Comparison of ENCODE assay signal across 15 mouse cellular contexts in the genomic region with DNA sequence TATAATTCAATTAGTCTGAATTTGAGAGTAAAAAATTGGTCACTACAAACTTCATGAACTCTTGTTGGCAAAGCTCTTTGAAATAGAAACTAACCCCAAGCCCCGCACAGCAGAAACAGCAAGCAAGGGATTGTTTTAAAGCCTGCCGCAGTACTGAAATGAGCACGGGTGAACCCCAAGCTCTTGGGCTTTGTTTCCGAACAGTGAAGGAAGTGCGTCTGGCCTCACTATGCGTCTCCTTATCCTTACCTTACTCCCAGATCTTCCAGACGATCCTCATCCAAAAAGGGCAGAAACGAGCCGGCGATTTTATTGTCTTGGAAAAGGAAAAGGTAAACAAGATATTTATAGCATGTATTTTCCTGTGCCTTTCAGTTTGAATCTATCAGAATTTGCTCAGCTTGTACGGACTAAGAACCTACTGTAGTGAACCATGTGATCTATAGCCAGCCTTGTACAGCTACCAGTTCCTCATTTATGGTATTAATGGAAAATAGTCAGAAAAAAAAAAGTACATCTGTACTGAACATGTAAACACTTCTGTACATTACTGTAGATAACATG. TPM values are rescaled to one million over a fixed set of nuclear protein-coding genes. Genes with fewer than 3 reads are reported as not detected.
DNase-seq lines count a peak whose midpoint lies in the region; ATAC-seq and TF ChIP-seq lines count a peak whose summit lies in the region.
"Had no signal": no experiment of that assay in that cellular context is flagged by ENCODE, and none has a peak within 500 bp of the region (broad histone marks: within the 10 kb centered on the region; RNA-seq: fewer than 3 reads in every experiment).

No protein-coding gene starts in this region.

- H3K4me3 ChIP-seq in heart, embryonic 14.5 days (ENCODE audit: control insufficient read depth in 1 of 2, insufficient read depth in 1 of 2, low read depth in 1 of 2, low read length in 2 of 2), result no peak overlapping the region
- peak overlapping the region in 1 of 2 experiments; percentile 11; a peak in 1 of 4 replicates for H3K4me3 ChIP-seq in liver, embryonic 14.5 days (ENCODE audit: insufficient read depth in 1 of 2, low read depth in 2 of 2, low read length in 2 of 2)
- no peak overlapping the region for H3K4me3 ChIP-seq in stomach, postnatal 0 days (ENCODE audit: low read depth, low read length)
- H3K4me3 ChIP-seq: forebrain, embryonic 15.5 days; heart, embryonic 13.5 days; limb, embryonic 13.5 days; midbrain, embryonic 12.5 days had no signal

- TF ChIP-seq EP300 in liver, embryonic 14.5 days (IDR thresholded peaks at IDR 0.05; ENCODE audit: low read depth), result no peak
- TF ChIP-seq EP300 in stomach, postnatal 0 days (optimal IDR thresholded peaks at IDR 0.05), result no peak

- WGBS in heart, embryonic 14.5 days, result 71% methylated on average over 11 of the region's 11 CpGs
- WGBS in liver, embryonic 14.5 days (ENCODE audit: insufficient replicate concordance), result 45% methylated on average over 11 of the region's 11 CpGs
- 49% methylated on average over 11 of the region's 11 CpGs for WGBS in stomach, postnatal 0 days

- 0 out of 2 replicates have a peak overlapping the region, but pooled peaks have one; percentile 6 for H3K4me2 ChIP-seq in heart, embryonic 14.5 days (ENCODE audit: low read length)
- H3K4me2 ChIP-seq in liver, embryonic 14.5 days (ENCODE audit: low read depth), result peak overlapping the region; percentile 44
- H3K4me2 ChIP-seq in stomach, postnatal 0 days (replicated peaks; ENCODE audit: low read depth), result peak overlapping the region; percentile 30
- H3K4me2 ChIP-seq: forebrain, embryonic 15.5 days; heart, embryonic 13.5 days; limb, embryonic 13.5 days; midbrain, embryonic 12.5 days had no signal

- no peak overlapping the region for H3K27ac ChIP-seq in heart, embryonic 14.5 days (replicated peaks in 1 of 2; ENCODE audit: control insufficient read depth in 1 of 2, insufficient read depth in 1 of 2, low read depth in 2 of 2, low read length in 2 of 2)
- peak overlapping the region; percentile 15; the same call in 1 of the 2 replicates for H3K27ac ChIP-seq in liver, embryonic 14.5 days
- peak overlapping the region; percentile 53 for H3K27ac ChIP-seq in stomach, postnatal 0 days (replicated peaks)
- H3K27ac ChIP-seq: forebrain, embryonic 15.5 days; heart, embryonic 13.5 days; limb, embryonic 13.5 days; midbrain, embryonic 12.5 days had no signal

- H3K36me3 ChIP-seq in heart, embryonic 14.5 days (ENCODE audit: control insufficient read depth, insufficient read depth, low read length), result peaks cover 7% of the 10 kb centered on the region; the same call in 1 of the 2 replicates
- no peaks in the 10 kb centered on the region for H3K36me3 ChIP-seq in liver, embryonic 14.5 days (replicated peaks; ENCODE audit: control insufficient read depth, insufficient read depth, low read depth)
- H3K36me3 ChIP-seq in stomach, postnatal 0 days (ENCODE audit: control insufficient read depth, insufficient read depth, low read length), result 0 out of 2 replicates have a peak, but pooled peaks cover 3% of the 10 kb centered on the region
- H3K36me3 ChIP-seq: forebrain, embryonic 15.5 days had no signal

- no peaks in the 10 kb centered on the region for H3K9me3 ChIP-seq in heart, embryonic 14.5 days (ENCODE audit: control insufficient read depth, low read length)
- H3K9me3 ChIP-seq in liver, embryonic 14.5 days (ENCODE audit: control insufficient read depth, low read length), result no peaks in the 10 kb centered on the region
- H3K9me3 ChIP-seq in stomach, postnatal 0 days (ENCODE audit: control insufficient read depth, low read length), result no peaks in the 10 kb centered on the region
- H3K9me3 ChIP-seq: forebrain, embryonic 15.5 days; heart, embryonic 13.5 days; limb, embryonic 13.5 days; midbrain, embryonic 12.5 days had no signal

- no peak for TF ChIP-seq CTCF in liver, embryonic 14.5 days (IDR thresholded peaks at IDR 0.05; ENCODE audit: low read depth)
- TF ChIP-seq CTCF in stomach, postnatal 0 days (IDR thresholded peaks at IDR 0.05; ENCODE audit: low read depth), result no peak

- DNase-seq in heart, postnatal 14 days, result no peak
- DNase-seq in thymus, postnatal 4 days, result peak; percentile 21
- no peak for DNase-seq in thymus, postnatal 36 days
- DNase-seq in liver, embryonic 14.5 days (ENCODE audit: low read depth in 3 of 3, low spot score in 3 of 3), result no peak
- DNase-seq in stomach, postnatal 0 days (ENCODE audit: low spot score), result no peak
- DNase-seq in Muller cell, postnatal 12 days (ENCODE audit: inconsistent ontology term), result no peak
- no peak for DNase-seq in urinary bladder, adult 18-20 months (ENCODE audit: low spot score in 2 of 2)
- DNase-seq: layer of hippocampus, postnatal 36 days; right cerebral cortex, postnatal 4 days had no signal

- H3K9ac ChIP-seq in heart, embryonic 14.5 days (ENCODE audit: low read length), result no peak overlapping the region
- no peak overlapping the region for H3K9ac ChIP-seq in liver, embryonic 14.5 days (replicated peaks)
- no peak overlapping the region for H3K9ac ChIP-seq in stomach, postnatal 0 days (ENCODE audit: low read length)
- H3K9ac ChIP-seq: forebrain, embryonic 15.5 days; heart, embryonic 13.5 days; limb, embryonic 13.5 days; midbrain, embryonic 12.5 days had no signal

- intact Hi-C loops in heart, postnatal 14 days (cut with DNase I), result no loop called here

- H3K4me1 ChIP-seq in heart, embryonic 14.5 days (ENCODE audit: control insufficient read depth in 2 of 2, insufficient read depth in 2 of 2, low read length in 2 of 2), result peaks cover 2 to 14% of the 10 kb centered on the region in 2 experiments; a peak in 2 of 4 replicates
- H3K4me1 ChIP-seq in liver, embryonic 14.5 days (replicated peaks; ENCODE audit: control insufficient read depth in 2 of 2, insufficient read depth in 2 of 2, low read length in 1 of 2), result peaks cover 7 to 22% of the 10 kb centered on the region in 2 experiments
- H3K4me1 ChIP-seq in stomach, postnatal 0 days (replicated peaks; ENCODE audit: control insufficient read depth, insufficient read depth), result no peaks in the 10 kb centered on the region; the same call in 1 of the 2 replicates

- ATAC-seq in heart, embryonic 14.5 days (ENCODE audit: insufficient number of reproducible peaks, insufficient read depth, low FRiP score, low read depth), result no peak
- ATAC-seq in liver, embryonic 14.5 days (ENCODE audit: insufficient read depth), result no peak
- ATAC-seq in stomach, postnatal 0 days (ENCODE audit: low FRiP score, low TSS enrichment), result no peak
- ATAC-seq: forebrain, embryonic 15.5 days had no signal

- H3K27me3 ChIP-seq in heart, embryonic 14.5 days (ENCODE audit: control insufficient read depth, insufficient read depth, low read length), result no peaks in the 10 kb centered on the region
- H3K27me3 ChIP-seq in liver, embryonic 14.5 days (ENCODE audit: control insufficient read depth, insufficient read depth, low read length), result no peaks in the 10 kb centered on the region
- H3K27me3 ChIP-seq in stomach, postnatal 0 days (ENCODE audit: control insufficient read depth, insufficient read depth, low read length), result no peaks in the 10 kb centered on the region
- H3K27me3 ChIP-seq: forebrain, embryonic 15.5 days; heart, embryonic 13.5 days; limb, embryonic 13.5 days; midbrain, embryonic 12.5 days had no signal

RNA-seq across cellular contexts. Expression of a gene that starts 5.4 kb away (rescaled TPM):
- polyA plus RNA-seq in heart, embryonic 14.5 days (2014; fragmentation: Nextera tagmentation; extraction: Ambion mirVana), result 18.3 and 19.6 TPM in 2 replicates
- 10 to 100 TPM; 21.9 to 22.4 TPM for total RNA-seq in heart, postnatal 14 days (2021)
- 8.5 and 11.9 TPM in 2 replicates for polyA plus RNA-seq in liver, embryonic 14.5 days (2012; rRNA removed)
- polyA plus RNA-seq in liver, embryonic 14.5 days (2014; fragmentation: Nextera tagmentation; extraction: Ambion mirVana), result 17.6 and 18.0 TPM in 2 replicates
- polyA plus RNA-seq in stomach, postnatal 0 days (2015; fragmentation: Nextera tagmentation; extraction: Ambion mirVana), result 16.1 and 17.4 TPM in 2 replicates

RNA-seq across cellular contexts. Expression of a gene that starts 42.8 kb away (rescaled TPM):
- polyA plus RNA-seq in heart, embryonic 14.5 days (2014; fragmentation: Nextera tagmentation; extraction: Ambion mirVana), result not detected in 2 replicates
- total RNA-seq in heart, postnatal 14 days (2021), result not detected
- polyA plus RNA-seq in liver, embryonic 14.5 days (2012; rRNA removed), result not detected in 2 replicates
- 0.25 TPM in 1 of 2 replicates, not detected in the other for polyA plus RNA-seq in liver, embryonic 14.5 days (2014; fragmentation: Nextera tagmentation; extraction: Ambion mirVana)
- not detected in 2 replicates for polyA plus RNA-seq in stomach, postnatal 0 days (2015; fragmentation: Nextera tagmentation; extraction: Ambion mirVana)
- total RNA-seq: layer of hippocampus, postnatal 36 days had no signal
- polyA plus RNA-seq: forebrain, embryonic 15.5 days; heart, embryonic 13.5 days; limb, embryonic 13.5 days; midbrain, embryonic 12.5 days; neural tube, embryonic 14.5 days had no signal

RNA-seq across cellular contexts. Expression of a gene that starts 50.6 kb away (rescaled TPM):
- polyA plus RNA-seq in heart, embryonic 14.5 days (2014; fragmentation: Nextera tagmentation; extraction: Ambion mirVana), result 4.1 and 5.0 TPM in 2 replicates
- total RNA-seq in heart, postnatal 14 days (2021), result 10 to 100 TPM; 22.8 to 23.8 TPM
- 1.8 and 2.0 TPM in 2 replicates for polyA plus RNA-seq in liver, embryonic 14.5 days (2012; rRNA removed)
- polyA plus RNA-seq in liver, embryonic 14.5 days (2014; fragmentation: Nextera tagmentation; extraction: Ambion mirVana), result 1.6 and 1.8 TPM in 2 replicates
- polyA plus RNA-seq in stomach, postnatal 0 days (2015; fragmentation: Nextera tagmentation; extraction: Ambion mirVana), result 0.65 and 0.86 TPM in 2 replicates

Comparison
In these comparisons a context has a peak if more than half of its experiments do, and no peak if none do; other contexts are left out.
1. H3K27ac ChIP-seq: peak in liver, embryonic 14.5 days (single experiment) and stomach, postnatal 0 days (single experiment); none in heart, embryonic 14.5 days (0 of 2).
2. Peak in every context shown above with its lines, with median percentiles within 50 percentile points of each other: H3K4me2 ChIP-seq.